Mouse (Mus musculus): ENCODE measurements at regions not wholly inside any gene's neighbourhood (a gene's known extent, or its start where the extent isn't known, plus 50 kb on each side); places are given as distances from the start of the nearest gene placed in this dataset.

GRCm38 (mm10) chr10:37603529-37603928 lies 464.8 kb upstream of the Marcks start:
- ATAC-seq = no peak
- no peak for TF ChIP-seq CTCF (IDR thresholded peaks at IDR 0.05)
- H3K27me3 ChIP-seq = no peaks in the 10 kb centered on the region
- no peak for DNase-seq (ENCODE audit: low read depth, low spot score)
- in situ Hi-C loops (cut with MboI; ENCODE audit: low pct_unique_long_range_greater_than_20kb) = loop anchor here (10.0 kb wide), 1 partner anchor 469 kb away; the partner anchor contains the start of gene Marcks
- POLR2A ChIA-PET = interaction anchor here (0.5 kb wide), 1 partner anchor 1206 kb away, joined by 5 read pairs; no protein-coding TSS in a partner anchor
- CTCF ChIA-PET = interaction anchor here (1.2 to 3.2 kb wide), 3 partner anchors 9 to 13 kb away, joined by 3 to 15 read pairs (median 3); no protein-coding TSS in a partner anchor

- CTCF ChIA-PET = interaction anchor here (1.2 to 3.2 kb wide), 3 partner anchors 8 to 13 kb away, joined by 3 to 15 read pairs (median 3); no protein-coding TSS in a partner anchor
- peak; percentile 44 for ATAC-seq
- no peak for DNase-seq (ENCODE audit: low read depth, low spot score)
- no peak for TF ChIP-seq CTCF (IDR thresholded peaks at IDR 0.05)
- H3K27me3 ChIP-seq = no peaks in the 10 kb centered on the region
- in situ Hi-C loops (cut with MboI; ENCODE audit: low pct_unique_long_range_greater_than_20kb) = loop anchor here (10.0 kb wide), 1 partner anchor 468 kb away; the partner anchor contains the start of gene Marcks
- POLR2A ChIA-PET = interaction anchor here (0.5 kb wide), 1 partner anchor 1207 kb away, joined by 5 read pairs; no protein-coding TSS in a partner anchor
These were observed 464.2 kb upstream of the Marcks start for GRCm38 (mm10) chr10:37602936-37603335.

GRCm38 (mm10) chr10:37589889-37590288 lies 451.2 kb upstream of the Marcks start:
- in situ Hi-C loops (cut with MboI; ENCODE audit: low pct_unique_long_range_greater_than_20kb) = no loop called here

GRCm38 (mm10) chr10:37589009-37589408 lies 450.3 kb upstream of the Marcks start:
- H3K27me3 ChIP-seq = no peaks in the 10 kb centered on the region
- ChIA-PET POLR2A (no interaction called here), CTCF (interaction anchor here (0.9 to 3.7 kb wide), 2 partner anchors 14 to 40 kb away, joined by 3 to 15 read pairs; no protein-coding TSS in a partner anchor)
- DNase-seq (ENCODE audit: low read depth, low spot score) (no peak), ATAC-seq (no peak)
- no peak for TF ChIP-seq CTCF (IDR thresholded peaks at IDR 0.05)
- in situ Hi-C loops (cut with MboI; ENCODE audit: low pct_unique_long_range_greater_than_20kb) = no loop called here

More at GRCm38 (mm10) chr10:37589889-37590288, 451.2 kb upstream of the Marcks start:
- ATAC-seq (no peak), DNase-seq (ENCODE audit: low read depth, low spot score) (no peak)
- ChIA-PET POLR2A (no interaction called here), CTCF (interaction anchor here (1.3 to 3.7 kb wide), 2 partner anchors 13 to 28 kb away, joined by 3 to 15 read pairs; no protein-coding TSS in a partner anchor)
- TF ChIP-seq CTCF (IDR thresholded peaks at IDR 0.05) = no peak
- no peaks in the 10 kb centered on the region for H3K27me3 ChIP-seq

GRCm38 (mm10) chr10:37571171-37571570 lies 432.5 kb upstream of the Marcks start:
- ChIA-PET POLR2A (no interaction called here), CTCF (interaction anchor here (1.2 to 1.5 kb wide), 2 partner anchors 11 to 12 kb away, joined by 3 read pairs; no protein-coding TSS in a partner anchor)
- no peak for ATAC-seq
- no peaks in the 10 kb centered on the region for H3K27me3 ChIP-seq
- DNase-seq (ENCODE audit: low read depth, low spot score) = no peak
- in situ Hi-C loops (cut with MboI; ENCODE audit: low pct_unique_long_range_greater_than_20kb) = no loop called here
- TF ChIP-seq CTCF (IDR thresholded peaks at IDR 0.05) = no peak

GRCm38 (mm10) chr10:37561705-37562104 lies 423.0 kb upstream of the Marcks start:
- in situ Hi-C loops (cut with MboI; ENCODE audit: low pct_unique_long_range_greater_than_20kb) = no loop called here
- ATAC-seq = no peak

GRCm38 (mm10) chr10:37549446-37549845 lies 410.7 kb upstream of the Marcks start:
- H3K27me3 ChIP-seq = no peaks in the 10 kb centered on the region
- DNase-seq (ENCODE audit: low read depth, low spot score) (no peak), ATAC-seq (no peak)
- TF ChIP-seq CTCF (IDR thresholded peaks at IDR 0.05) = no peak
- in situ Hi-C loops (cut with MboI; ENCODE audit: low pct_unique_long_range_greater_than_20kb) = no loop called here
- ChIA-PET POLR2A (no interaction called here), CTCF (interaction anchor here (1.0 to 1.8 kb wide), 3 partner anchors 10 to 254 kb away, joined by 3 to 4 read pairs (median 4); no protein-coding TSS in a partner anchor)

More at GRCm38 (mm10) chr10:37561705-37562104, 423.0 kb upstream of the Marcks start:
- DNase-seq (ENCODE audit: low read depth, low spot score) = no peak
- no peak for TF ChIP-seq CTCF (IDR thresholded peaks at IDR 0.05)
- ChIA-PET CTCF (no interaction called here), POLR2A (no interaction called here)
- H3K27me3 ChIP-seq = no peaks in the 10 kb centered on the region

GRCm38 (mm10) chr10:37540703-37541102 lies 402.0 kb upstream of the Marcks start:
- H3K27me3 ChIP-seq = no peaks in the 10 kb centered on the region
- no peak for TF ChIP-seq CTCF (IDR thresholded peaks at IDR 0.05)
- in situ Hi-C loops (cut with MboI; ENCODE audit: low pct_unique_long_range_greater_than_20kb) = no loop called here
- ChIA-PET POLR2A (no interaction called here), CTCF (no interaction called here)
- ATAC-seq (no peak), DNase-seq (ENCODE audit: low read depth, low spot score) (no peak)

- no peak for TF ChIP-seq CTCF (IDR thresholded peaks at IDR 0.05)
- POLR2A ChIA-PET = no interaction called here
- no peaks in the 10 kb centered on the region for H3K27me3 ChIP-seq
- no peak for DNase-seq (ENCODE audit: low read depth, low spot score)
- CTCF ChIA-PET = interaction anchor here (2.3 kb wide), 1 partner anchor 11 kb away, joined by 5 read pairs; no protein-coding TSS in a partner anchor
- in situ Hi-C loops (cut with MboI; ENCODE audit: low pct_unique_long_range_greater_than_20kb) = no loop called here
- no peak for ATAC-seq
These were observed 367.4 kb upstream of the Marcks start for GRCm38 (mm10) chr10:37505966-37506615.

- H3K27me3 ChIP-seq = no peaks in the 10 kb centered on the region
- ChIA-PET CTCF (interaction anchor here (2.3 kb wide), 1 partner anchor 9 kb away, joined by 5 read pairs; no protein-coding TSS in a partner anchor), POLR2A (interaction anchor here (0.5 kb wide), 1 partner anchor 20 kb away, joined by 6 read pairs; no protein-coding TSS in a partner anchor)
- in situ Hi-C loops (cut with MboI; ENCODE audit: low pct_unique_long_range_greater_than_20kb) = no loop called here
- DNase-seq (ENCODE audit: low read depth, low spot score) (no peak), ATAC-seq (peak; percentile 69)
- no peak for TF ChIP-seq CTCF (IDR thresholded peaks at IDR 0.05)
These were observed 365.7 kb upstream of the Marcks start for GRCm38 (mm10) chr10:37504468-37504867.

- in situ Hi-C loops (cut with MboI; ENCODE audit: low pct_unique_long_range_greater_than_20kb) = no loop called here
- POLR2A ChIA-PET = no interaction called here
- TF ChIP-seq CTCF (IDR thresholded peaks at IDR 0.05) = no peak
- ATAC-seq = no peak
- DNase-seq (ENCODE audit: low read depth, low spot score) = no peak
- H3K27me3 ChIP-seq = no peaks in the 10 kb centered on the region
- CTCF ChIA-PET = interaction anchor here (1.3 kb wide), 1 partner anchor 363 kb away, joined by 3 read pairs; no protein-coding TSS in a partner anchor
These were observed 363.8 kb upstream of the Marcks start for GRCm38 (mm10) chr10:37502505-37502904.
